Mouse (Mus musculus): ENCODE data around the gene Slc22a1. TPM values are rescaled to one million over a fixed set of nuclear protein-coding genes. Genes with fewer than 3 reads are reported as not detected.
"Not testable (repeated sequence)": the region's sequence is repeated elsewhere in the genome, so short reads cannot be mapped to it uniquely, and the experiment has no call there.

Gene Slc22a1
- polyA plus RNA-seq, 1 experiment from 2014 or later, result 1.2 TPM

DNA sequence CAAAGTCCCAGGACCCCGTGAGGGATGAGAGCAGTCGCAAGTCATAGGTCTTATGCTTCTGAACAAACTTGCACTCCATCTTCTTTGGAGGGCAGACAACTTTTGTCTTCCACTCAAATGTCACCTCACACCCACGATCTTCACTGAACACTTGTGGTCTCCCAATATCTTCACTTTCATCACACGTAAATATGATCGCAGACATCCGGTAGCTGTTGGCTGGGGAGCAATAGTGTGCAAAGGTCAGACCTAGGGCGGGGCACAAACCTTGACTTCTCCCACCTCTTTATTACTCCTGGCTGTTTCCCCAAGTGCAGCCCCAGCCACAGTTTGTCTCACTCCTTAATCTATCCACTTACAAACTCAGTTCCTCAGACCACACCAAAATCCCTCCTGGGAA, 16.3 kb upstream of the Slc22a1 start:
- no peak overlapping the region for H3K4me3 ChIP-seq (ENCODE audit: low read length)
- H3K4me1 ChIP-seq (ENCODE audit: control insufficient read depth, insufficient read depth, low read length), result no peaks in the 10 kb centered on the region
- H3K36me3 ChIP-seq (ENCODE audit: control insufficient read depth, insufficient read depth, low read length), result peaks cover 89% of the 10 kb centered on the region
- WGBS, result 82% methylated on average over 7 of the region's 7 CpGs
- H3K4me2 ChIP-seq (replicated peaks; ENCODE audit: low read depth, low read length), result no peak overlapping the region
- no peak overlapping the region for H3K27ac ChIP-seq (ENCODE audit: low read depth, low read length)
- no peak for ATAC-seq (ENCODE audit: low FRiP score, low TSS enrichment)
- no peak overlapping the region for H3K9ac ChIP-seq (ENCODE audit: low read depth, low read length)
- no peaks in the 10 kb centered on the region for H3K9me3 ChIP-seq (ENCODE audit: control insufficient read depth, low read length)
- no peaks in the 10 kb centered on the region for H3K27me3 ChIP-seq (ENCODE audit: control insufficient read depth, insufficient read depth, low read length)

GRCm38 (mm10) chr17:12689537-12689936, 13.9 kb upstream of the Slc22a1 start:
- Histone ChIP-seq H3K36me3 (ENCODE audit: control insufficient read depth, insufficient read depth, low read length) (peaks cover 92% of the 10 kb centered on the region), H3K4me1 (ENCODE audit: control insufficient read depth, insufficient read depth, low read length) (no peaks in the 10 kb centered on the region), H3K9me3 (ENCODE audit: control insufficient read depth, low read length) (no peaks in the 10 kb centered on the region), H3K4me3 (ENCODE audit: low read length) (no peak overlapping the region), H3K9ac (ENCODE audit: low read depth, low read length) (no peak overlapping the region), H3K27me3 (ENCODE audit: control insufficient read depth, insufficient read depth, low read length) (no peaks in the 10 kb centered on the region), H3K4me2 (replicated peaks; ENCODE audit: low read depth, low read length) (no peak overlapping the region), H3K27ac (ENCODE audit: low read depth, low read length) (no peak overlapping the region)
- 63% methylated on average over 3 of the region's 3 CpGs for WGBS
- ATAC-seq (ENCODE audit: low FRiP score, low TSS enrichment), result no peak

GRCm38 (mm10) chr17:12688427-12689110, 12.9 kb upstream of the Slc22a1 start:
- Histone ChIP-seq H3K4me2 (replicated peaks; ENCODE audit: low read depth, low read length) (no peak overlapping the region), H3K9ac (ENCODE audit: low read depth, low read length) (no peak overlapping the region)

GRCm38 (mm10) chr17:12684928-12685624, 9.4 kb upstream of the Slc22a1 start:
- no peak overlapping the region for H3K27ac ChIP-seq (ENCODE audit: low read depth, low read length)
- WGBS, result 91% methylated on average over 7 of the region's 7 CpGs
- H3K9me3 ChIP-seq (ENCODE audit: control insufficient read depth, low read length), result no peaks in the 10 kb centered on the region
- H3K4me3 ChIP-seq (ENCODE audit: low read length), result no peak overlapping the region
- no peak overlapping the region for H3K4me2 ChIP-seq (replicated peaks; ENCODE audit: low read depth, low read length)
- no peaks in the 10 kb centered on the region for H3K4me1 ChIP-seq (ENCODE audit: control insufficient read depth, insufficient read depth, low read length)
- no peaks in the 10 kb centered on the region for H3K27me3 ChIP-seq (ENCODE audit: control insufficient read depth, insufficient read depth, low read length)
- no peak for ATAC-seq (ENCODE audit: low FRiP score, low TSS enrichment)
- H3K36me3 ChIP-seq (ENCODE audit: control insufficient read depth, insufficient read depth, low read length), result peaks cover 72% of the 10 kb centered on the region
- no peak overlapping the region for H3K9ac ChIP-seq (ENCODE audit: low read depth, low read length)

More at GRCm38 (mm10) chr17:12688427-12689110, 12.9 kb upstream of the Slc22a1 start:
- H3K4me3 ChIP-seq (ENCODE audit: low read length), result no peak overlapping the region
- H3K4me1 ChIP-seq (ENCODE audit: control insufficient read depth, insufficient read depth, low read length), result no peaks in the 10 kb centered on the region
- H3K27me3 ChIP-seq (ENCODE audit: control insufficient read depth, insufficient read depth, low read length), result no peaks in the 10 kb centered on the region
- H3K9me3 ChIP-seq (ENCODE audit: control insufficient read depth, low read length), result no peaks in the 10 kb centered on the region
- peaks cover 92% of the 10 kb centered on the region for H3K36me3 ChIP-seq (ENCODE audit: control insufficient read depth, insufficient read depth, low read length)
- ATAC-seq (ENCODE audit: low FRiP score, low TSS enrichment), result no peak
- no peak overlapping the region for H3K27ac ChIP-seq (ENCODE audit: low read depth, low read length)
- 87% methylated on average over 20 of the region's 20 CpGs for WGBS

- Histone ChIP-seq H3K36me3 (ENCODE audit: control insufficient read depth, insufficient read depth, low read length) (peaks cover 66% of the 10 kb centered on the region), H3K27me3 (ENCODE audit: control insufficient read depth, insufficient read depth, low read length) (no peaks in the 10 kb centered on the region), H3K9ac (ENCODE audit: low read depth, low read length) (no peak overlapping the region), H3K4me3 (ENCODE audit: low read length) (no peak overlapping the region), H3K9me3 (ENCODE audit: control insufficient read depth, low read length) (no peaks in the 10 kb centered on the region), H3K27ac (ENCODE audit: low read depth, low read length) (no peak overlapping the region), H3K4me2 (replicated peaks; ENCODE audit: low read depth, low read length) (no peak overlapping the region), H3K4me1 (ENCODE audit: control insufficient read depth, insufficient read depth, low read length) (no peaks in the 10 kb centered on the region)
- ATAC-seq (ENCODE audit: low FRiP score, low TSS enrichment), result no peak
- 81% methylated on average over 4 of the region's 4 CpGs for WGBS
Observed at GRCm38 (mm10) chr17:12684412-12684811, 8.8 kb upstream of the Slc22a1 start.

DNA sequence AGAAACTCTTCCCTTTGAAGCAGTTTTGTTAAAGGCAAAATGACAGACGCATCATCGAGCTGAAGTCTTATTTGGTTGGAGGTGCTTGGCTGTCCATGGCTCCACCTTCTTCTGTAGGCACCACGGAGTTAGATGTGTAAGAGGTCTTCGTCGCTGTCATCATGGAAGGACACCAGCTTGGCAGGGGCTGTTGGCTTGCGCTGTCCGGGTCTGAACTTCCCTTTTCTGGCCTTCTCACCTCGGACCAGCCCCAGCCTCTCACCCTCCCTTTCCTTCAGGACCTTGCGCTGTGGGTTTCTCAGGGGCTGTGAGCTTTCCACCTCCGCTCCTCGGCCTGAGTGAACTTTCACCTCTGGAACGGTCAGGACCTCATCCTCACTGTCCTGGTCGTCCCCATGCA, 8.0 kb upstream of the Slc22a1 start:
- no peak overlapping the region for H3K9ac ChIP-seq (ENCODE audit: low read depth, low read length)
- no peaks in the 10 kb centered on the region for H3K9me3 ChIP-seq (ENCODE audit: control insufficient read depth, low read length)
- H3K4me2 ChIP-seq (replicated peaks; ENCODE audit: low read depth, low read length), result no peak overlapping the region
- H3K27me3 ChIP-seq (ENCODE audit: control insufficient read depth, insufficient read depth, low read length), result no peaks in the 10 kb centered on the region
- H3K36me3 ChIP-seq (ENCODE audit: control insufficient read depth, insufficient read depth, low read length), result peaks cover 58% of the 10 kb centered on the region
- WGBS, result 91% methylated on average over 13 of the region's 13 CpGs
- H3K4me1 ChIP-seq (ENCODE audit: control insufficient read depth, insufficient read depth, low read length), result no peaks in the 10 kb centered on the region
- ATAC-seq (ENCODE audit: low FRiP score, low TSS enrichment), result no peak
- H3K27ac ChIP-seq (ENCODE audit: low read depth, low read length), result no peak overlapping the region
- H3K4me3 ChIP-seq (ENCODE audit: low read length), result no peak overlapping the region

GRCm38 (mm10) chr17:12678261-12678660, 2.6 kb upstream of the Slc22a1 start:
- H3K27ac ChIP-seq (ENCODE audit: low read depth, low read length), result no peak overlapping the region
- ATAC-seq (ENCODE audit: low FRiP score, low TSS enrichment), result no peak
- no peaks in the 10 kb centered on the region for H3K27me3 ChIP-seq (ENCODE audit: control insufficient read depth, insufficient read depth, low read length)
- H3K4me3 ChIP-seq (ENCODE audit: low read length), result no peak overlapping the region
- no peaks in the 10 kb centered on the region for H3K4me1 ChIP-seq (ENCODE audit: control insufficient read depth, insufficient read depth, low read length)
- no peak overlapping the region for H3K9ac ChIP-seq (ENCODE audit: low read depth, low read length)
- H3K4me2 ChIP-seq (replicated peaks; ENCODE audit: low read depth, low read length), result no peak overlapping the region
- peaks cover 12% of the 10 kb centered on the region for H3K36me3 ChIP-seq (ENCODE audit: control insufficient read depth, insufficient read depth, low read length)
- no peaks in the 10 kb centered on the region for H3K9me3 ChIP-seq (ENCODE audit: control insufficient read depth, low read length)

DNA sequence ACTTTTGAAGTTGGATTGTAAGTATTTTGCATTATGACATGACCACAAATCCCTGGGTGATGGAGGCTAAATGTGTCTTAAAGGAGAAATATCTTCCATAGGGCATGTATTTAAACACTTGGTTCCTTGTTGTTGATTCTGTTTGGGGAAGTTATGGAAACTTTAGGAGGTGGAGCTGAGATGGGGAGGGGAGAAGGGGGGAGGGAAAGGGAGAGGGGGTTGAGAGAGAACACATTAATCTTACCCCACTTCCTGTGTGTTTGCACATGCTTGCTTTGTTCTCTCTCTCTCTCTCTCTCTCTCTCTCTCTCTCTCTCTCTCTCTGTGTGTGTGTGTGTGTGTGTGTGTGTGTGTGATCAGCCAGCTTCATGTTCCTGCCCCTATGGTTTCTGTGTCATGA, 1.5 kb upstream of the Slc22a1 start:
- no peak overlapping the region for H3K4me3 ChIP-seq (ENCODE audit: low read length)
- no peaks in the 10 kb centered on the region for H3K9me3 ChIP-seq (ENCODE audit: control insufficient read depth, low read length)
- no peak for ATAC-seq (ENCODE audit: low FRiP score, low TSS enrichment)
- H3K4me2 ChIP-seq (replicated peaks; ENCODE audit: low read depth, low read length), result no peak overlapping the region
- H3K9ac ChIP-seq (ENCODE audit: low read depth, low read length), result no peak overlapping the region
- peaks cover 5% of the 10 kb centered on the region for H3K36me3 ChIP-seq (ENCODE audit: control insufficient read depth, insufficient read depth, low read length)
- no peaks in the 10 kb centered on the region for H3K27me3 ChIP-seq (ENCODE audit: control insufficient read depth, insufficient read depth, low read length)
- no peaks in the 10 kb centered on the region for H3K4me1 ChIP-seq (ENCODE audit: control insufficient read depth, insufficient read depth, low read length)
- H3K27ac ChIP-seq (ENCODE audit: low read depth, low read length), result no peak overlapping the region

- not testable (repeated sequence) for H3K4me2 ChIP-seq (replicated peaks; ENCODE audit: low read depth, low read length); H3K4me3 ChIP-seq (ENCODE audit: low read length); H3K27me3 ChIP-seq (ENCODE audit: control insufficient read depth, insufficient read depth, low read length); H3K4me1 ChIP-seq (ENCODE audit: control insufficient read depth, insufficient read depth, low read length); ATAC-seq (ENCODE audit: low FRiP score, low TSS enrichment); H3K36me3 ChIP-seq (ENCODE audit: control insufficient read depth, insufficient read depth, low read length); H3K9me3 ChIP-seq (ENCODE audit: control insufficient read depth, low read length); H3K9ac ChIP-seq (ENCODE audit: low read depth, low read length); H3K27ac ChIP-seq (ENCODE audit: low read depth, low read length)
- 82% methylated on average over 7 of the region's 7 CpGs for WGBS
Observed at GRCm38 (mm10) chr17:12674980-12675379, 649 bp downstream of the Slc22a1 start.

All from kidney, embryonic 14.5 days (tissue).